Mouse (Mus musculus) right cerebral cortex, postnatal 4 days (tissue): ENCODE results near the gene Zbtb20.

Experiments
- DNase-seq: peaks from one replicate; pipeline ENCODE4 v3.0.0-alpha.2; 2022

Gene Zbtb20

DNA sequence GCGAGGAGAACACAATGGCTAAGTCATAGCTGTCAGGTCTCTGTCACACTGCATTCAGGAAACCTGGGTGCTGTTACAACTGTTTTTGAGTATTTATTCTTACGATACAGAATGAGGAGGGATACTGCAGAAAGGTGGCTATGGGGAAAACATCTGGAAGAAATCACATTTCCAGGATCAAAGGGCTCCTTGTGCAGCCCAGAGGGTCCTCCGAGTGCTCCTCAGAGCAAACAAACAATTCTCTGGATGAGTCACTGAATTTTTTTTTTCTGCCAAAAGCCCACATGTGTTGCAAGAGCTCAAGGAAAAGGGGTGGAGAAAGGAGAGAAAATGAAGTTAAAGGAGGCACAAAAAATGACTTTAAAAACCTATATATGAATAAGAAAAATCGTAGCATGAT is 345.6 kb downstream of the Zbtb20 start:
- no peak for DNase-seq

DNA sequence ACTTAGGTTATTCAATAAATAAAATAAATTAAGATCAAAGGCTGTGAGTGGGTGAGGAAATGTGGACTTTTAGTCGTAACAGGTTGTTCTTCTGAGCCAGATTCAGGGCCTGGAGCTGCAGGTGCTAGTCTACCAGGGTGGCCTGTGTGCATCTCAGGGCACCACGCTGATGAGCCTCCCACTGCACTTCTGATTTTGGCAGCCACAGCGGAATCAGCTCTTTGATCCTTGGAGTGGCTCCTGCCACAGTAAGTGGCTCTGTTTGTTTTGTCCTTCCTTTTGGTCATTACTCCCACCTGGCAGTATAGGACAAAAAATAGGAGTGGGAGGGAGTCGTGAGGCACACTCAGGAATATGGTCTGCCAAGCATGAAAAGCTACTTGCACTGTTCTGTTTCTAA is 354.6 kb downstream of the Zbtb20 start:
- no peak for DNase-seq

DNA sequence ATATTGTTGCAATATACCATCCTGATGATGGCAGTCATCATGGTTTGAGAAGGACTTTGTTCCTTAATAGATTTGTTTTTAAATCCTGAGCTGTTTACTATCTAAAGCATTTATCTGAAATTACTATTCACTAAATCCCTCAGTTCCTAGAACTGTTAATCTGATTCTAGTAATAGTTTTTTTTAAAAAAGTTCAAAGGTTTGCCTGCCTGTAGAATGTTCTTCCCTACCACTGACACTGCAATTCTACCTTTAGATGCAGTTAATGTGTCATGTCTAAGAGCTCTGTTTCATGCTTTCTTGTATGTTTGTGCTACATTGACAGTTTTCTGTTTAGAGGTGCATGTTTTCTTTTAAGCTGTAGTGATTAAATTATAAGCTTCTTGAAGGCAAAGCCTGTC is 358.6 kb downstream of the Zbtb20 start:
- no peak for DNase-seq

DNA sequence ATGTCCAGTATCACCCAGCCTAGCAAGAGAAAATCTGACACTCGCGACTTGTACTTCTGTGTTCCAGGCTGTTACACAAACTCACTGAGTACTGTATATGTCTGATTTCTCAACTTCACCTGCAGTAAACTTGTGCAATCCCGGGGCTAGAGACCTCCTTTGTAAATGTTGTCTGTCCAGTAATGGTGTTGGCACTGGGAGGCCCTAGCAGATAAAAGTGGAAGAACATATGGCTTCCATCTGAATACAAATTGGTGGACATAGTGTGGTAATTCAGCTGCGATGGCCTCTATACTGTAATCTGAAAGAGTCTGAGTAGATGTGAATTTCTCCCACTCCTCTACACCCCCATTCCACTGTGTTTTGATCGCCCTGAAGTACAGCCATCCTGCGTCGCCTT is 359.6 kb downstream of the Zbtb20 start:
- DNase-seq, result no peak

DNA sequence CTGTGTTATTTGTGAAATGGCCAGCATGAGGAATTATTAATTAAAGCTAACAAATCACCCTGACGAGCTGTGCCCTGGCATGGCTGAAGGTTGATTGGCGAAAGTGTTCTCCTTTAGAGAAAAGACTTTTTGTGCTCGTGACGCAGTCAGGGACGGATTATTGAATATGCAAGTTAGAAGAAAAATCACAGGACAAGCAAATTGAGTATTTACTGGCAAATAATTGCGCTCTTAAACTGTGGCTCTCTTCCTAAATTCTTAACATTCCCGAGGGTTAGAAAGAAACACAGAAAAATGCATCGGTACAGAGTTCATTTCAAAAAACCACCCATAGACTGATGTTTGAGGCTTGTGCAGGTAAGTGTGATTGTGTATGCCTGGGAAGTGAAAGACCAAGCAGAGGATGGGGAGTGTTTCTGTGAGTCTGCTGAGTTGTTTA is 360.1 kb downstream of the Zbtb20 start:
- DNase-seq, result no peak

DNA sequence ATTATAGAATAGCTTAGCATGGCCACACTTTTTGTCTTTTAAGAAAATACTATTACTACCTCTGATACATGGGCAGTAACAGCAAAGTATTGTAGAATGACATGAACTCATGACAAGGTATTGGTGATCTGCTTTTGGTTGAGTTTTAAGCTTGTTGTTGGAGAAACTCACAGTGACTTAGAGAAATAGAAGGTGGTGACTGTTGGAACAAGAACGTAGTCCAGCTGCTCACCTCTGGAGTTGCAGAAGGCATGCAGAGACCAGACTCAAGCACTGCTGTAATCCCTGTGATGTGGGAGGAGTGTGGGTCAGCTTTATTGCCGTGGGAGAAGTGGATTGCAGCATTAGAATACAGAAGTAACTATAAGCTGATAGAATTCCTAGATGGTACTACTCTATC is 361.9 kb downstream of the Zbtb20 start:
- DNase-seq, result no peak

DNA sequence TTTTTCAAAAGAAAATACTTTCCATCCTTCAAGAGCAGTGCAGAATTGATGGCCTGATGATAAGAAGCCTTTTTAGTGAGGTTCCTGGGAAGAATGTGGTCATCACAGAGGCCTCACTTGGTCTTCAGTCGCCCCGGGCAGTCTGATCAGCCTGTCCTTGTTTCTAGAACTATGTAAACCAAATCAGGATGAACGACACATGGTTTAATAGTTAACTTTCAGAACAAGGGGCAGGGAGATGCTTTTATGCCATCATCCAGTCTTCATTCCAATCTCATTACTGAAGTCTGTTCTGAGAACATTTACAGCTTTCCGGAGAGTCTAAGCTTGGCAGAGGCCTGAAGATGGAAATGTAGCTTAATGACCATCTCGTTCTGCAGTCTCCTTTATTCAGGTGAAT is 371.3 kb downstream of the Zbtb20 start:
- no peak for DNase-seq

DNA sequence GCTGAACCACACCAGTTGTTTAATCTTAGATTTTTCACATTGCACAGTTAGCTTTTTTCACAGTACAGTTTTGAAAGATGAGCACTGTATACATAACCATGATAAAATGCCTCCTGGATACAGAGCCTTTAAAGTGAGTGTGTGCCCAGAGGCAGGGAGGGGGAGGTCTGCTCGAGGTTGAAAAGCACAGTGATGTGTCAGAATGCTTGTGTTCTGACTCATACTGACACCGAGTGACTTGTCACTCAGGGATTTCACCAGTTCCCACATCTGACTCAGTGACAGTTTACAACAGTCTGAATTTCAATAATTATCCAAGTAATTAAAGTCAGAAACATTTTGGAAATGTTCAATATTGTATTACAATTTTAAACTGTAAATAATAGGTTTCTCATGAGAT is 377.4 kb downstream of the Zbtb20 start:
- DNase-seq, result no peak

DNA sequence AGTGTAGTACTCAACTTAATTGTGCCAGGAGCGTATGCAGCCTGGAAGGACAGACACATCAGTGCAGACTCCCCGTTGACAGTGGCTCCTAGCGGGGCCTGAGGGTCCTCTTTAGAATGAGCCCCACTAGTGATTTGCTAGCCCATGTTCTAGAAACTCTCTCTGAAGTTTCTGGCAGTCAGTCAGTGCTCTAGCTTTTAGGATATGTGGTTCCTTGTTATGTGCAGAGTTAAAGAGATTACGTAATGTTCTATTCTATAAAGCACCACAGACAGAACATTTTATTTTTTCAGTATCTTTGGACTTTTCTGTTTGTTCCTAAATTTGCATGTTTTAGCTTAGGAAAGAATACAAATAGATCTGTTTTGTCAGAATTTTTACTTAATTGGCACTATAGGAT is 378.1 kb downstream of the Zbtb20 start:
- DNase-seq, result no peak

DNA sequence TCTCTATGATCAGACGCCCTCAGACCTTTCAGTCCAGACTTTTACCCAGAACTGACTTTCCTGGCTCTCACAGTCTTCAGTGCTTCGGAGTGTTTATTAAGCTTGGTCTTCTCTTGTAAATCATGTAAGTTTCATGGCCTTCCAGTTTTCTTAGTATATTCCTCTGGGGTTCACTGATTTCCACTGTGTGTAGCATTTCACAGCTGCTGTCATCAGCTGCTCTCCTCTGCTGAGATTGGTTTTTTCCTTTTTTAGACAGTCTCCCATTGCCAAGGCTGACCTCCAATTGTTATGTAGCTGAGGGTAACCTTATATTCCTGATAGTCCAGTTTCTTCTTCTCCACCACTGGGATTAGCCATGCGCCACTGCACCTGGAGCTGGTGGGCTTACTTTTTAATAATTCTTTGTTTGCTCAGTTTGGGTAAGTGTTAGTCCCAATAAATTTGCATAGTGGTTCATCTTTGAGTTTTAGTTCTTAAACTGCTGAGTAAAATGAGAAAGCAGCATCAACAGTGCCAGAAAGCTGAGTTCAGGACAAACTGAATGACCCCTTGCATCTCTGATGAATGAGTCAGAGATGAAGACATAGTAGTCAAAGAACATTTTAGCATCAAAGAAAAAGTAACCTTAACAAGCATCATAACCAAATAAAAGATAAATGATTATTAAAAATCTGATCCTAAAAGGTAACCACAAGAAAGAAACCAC is 380.7 kb downstream of the Zbtb20 start:
- DNase-seq, result no peak

DNA sequence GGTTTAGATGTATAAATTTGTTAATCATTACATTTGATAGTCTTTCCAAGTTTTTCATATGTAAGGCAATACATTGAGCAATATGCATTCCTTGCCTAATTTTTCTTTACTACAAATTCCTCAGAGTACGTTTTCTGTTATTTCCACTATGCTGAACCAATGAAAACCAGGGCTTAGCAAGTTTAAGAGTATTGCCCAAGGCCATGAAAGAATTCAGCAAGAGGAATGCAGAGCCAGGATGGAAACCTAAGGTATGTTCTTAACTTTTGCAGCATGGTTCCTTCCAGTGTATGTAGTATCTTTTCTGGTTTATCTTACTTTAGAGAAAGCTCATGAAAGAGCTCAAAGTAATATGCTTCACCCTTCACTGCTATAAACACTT is 381.2 kb downstream of the Zbtb20 start:
- no peak for DNase-seq

DNA sequence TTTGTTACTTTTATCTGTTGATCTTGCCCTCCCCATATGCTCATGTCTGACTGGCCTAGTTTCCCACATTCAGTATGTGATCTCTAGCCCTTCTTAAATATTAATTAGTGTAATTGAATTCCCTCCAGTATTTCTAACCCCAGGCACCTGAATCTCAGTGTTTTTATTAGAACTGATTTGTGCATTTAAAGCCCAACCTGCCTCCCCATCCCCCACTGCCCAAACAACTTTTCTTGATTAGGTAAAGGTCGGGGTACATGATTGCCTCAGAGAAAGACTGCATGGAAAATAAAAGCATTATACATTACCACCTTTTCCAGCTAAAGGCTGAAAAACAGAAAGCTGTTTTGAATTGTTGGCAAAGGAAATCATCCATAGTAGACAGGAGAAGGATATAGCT is 383.8 kb downstream of the Zbtb20 start:
- DNase-seq, result no peak

DNA sequence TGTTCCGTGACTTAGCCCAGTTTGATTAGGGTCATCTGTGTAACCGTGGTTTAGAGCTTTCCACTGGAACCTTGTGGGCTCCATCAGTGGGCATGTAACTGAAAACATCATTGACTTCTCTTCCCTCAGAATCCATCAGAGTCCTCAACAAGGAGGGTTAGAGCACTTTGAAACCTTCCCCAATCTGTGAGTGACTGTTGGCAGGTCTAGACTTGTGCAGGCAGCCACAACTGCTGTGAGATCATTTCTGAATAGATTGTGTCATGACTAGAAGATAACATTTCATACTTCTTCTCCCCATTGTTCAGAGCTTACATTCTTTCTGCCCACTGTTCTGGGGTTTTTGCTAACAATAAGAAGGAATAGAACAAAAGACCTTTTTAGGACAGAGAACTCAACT is 385.2 kb downstream of the Zbtb20 start:
- DNase-seq, result no peak

DNA sequence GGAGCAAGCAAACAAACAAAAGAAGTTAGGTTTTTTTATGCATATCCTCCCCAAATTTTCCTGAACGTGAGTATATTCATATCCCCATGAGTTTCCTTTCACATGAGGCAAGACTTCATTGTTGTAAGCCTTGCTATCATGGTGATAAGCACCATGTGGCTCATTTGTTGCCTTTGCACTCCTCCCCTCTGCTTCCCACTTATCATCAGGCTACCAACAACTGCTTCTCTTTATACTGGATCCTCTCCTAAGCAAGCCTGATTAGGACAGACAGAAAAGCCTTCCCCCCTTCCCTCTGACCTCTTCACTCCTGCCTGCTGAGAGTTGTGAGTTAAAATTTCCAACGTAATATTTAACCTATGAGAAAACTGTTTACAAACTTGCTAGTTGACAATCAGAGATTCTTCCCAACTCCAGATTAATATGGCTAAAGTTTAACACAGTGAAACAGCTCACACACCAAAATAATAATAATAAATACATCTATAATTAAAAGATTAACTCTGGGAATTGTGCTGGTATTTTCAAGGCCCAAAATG is 398.4 kb downstream of the Zbtb20 start:
- no peak for DNase-seq

DNA sequence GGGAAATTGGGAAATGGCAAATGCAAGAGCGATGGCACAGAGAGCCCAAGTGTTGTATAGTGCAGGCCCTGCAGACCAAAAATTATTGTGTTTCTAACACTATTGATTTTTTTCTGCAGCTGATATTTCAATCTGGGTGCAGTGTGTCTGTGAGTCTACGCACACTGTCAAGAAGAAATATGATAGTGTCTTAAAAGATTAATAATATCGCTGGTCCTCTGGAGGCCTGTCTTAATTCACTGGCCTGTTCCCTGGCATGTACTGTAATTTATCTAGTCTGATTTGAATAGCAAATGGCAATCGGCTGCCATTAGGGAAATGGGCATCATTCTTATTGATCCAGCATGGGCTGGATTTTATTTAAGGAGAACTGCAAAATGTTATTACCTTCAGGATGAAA is 401.1 kb downstream of the Zbtb20 start:
- DNase-seq, result no peak

DNA sequence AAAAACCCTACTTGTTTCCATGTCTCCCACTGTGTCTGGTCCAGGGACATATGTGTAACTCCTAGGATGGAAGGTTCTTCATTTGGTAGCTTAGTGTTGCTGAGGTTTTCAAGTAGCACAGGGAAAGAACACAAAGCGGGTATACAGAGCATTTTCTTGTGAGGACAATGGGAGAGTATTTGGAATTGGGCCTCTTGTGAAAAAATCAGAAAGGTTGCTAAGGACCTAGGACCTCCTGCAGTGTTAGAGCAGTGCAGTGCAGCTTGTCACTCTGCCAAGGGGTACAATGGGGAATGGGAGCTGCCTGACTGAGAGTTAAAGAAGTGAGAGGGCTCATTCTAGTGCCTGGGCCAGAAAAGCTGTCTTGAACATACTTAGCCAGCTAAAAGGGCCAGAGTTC is 410.6 kb downstream of the Zbtb20 start:
- DNase-seq, result peak; percentile 17

DNA sequence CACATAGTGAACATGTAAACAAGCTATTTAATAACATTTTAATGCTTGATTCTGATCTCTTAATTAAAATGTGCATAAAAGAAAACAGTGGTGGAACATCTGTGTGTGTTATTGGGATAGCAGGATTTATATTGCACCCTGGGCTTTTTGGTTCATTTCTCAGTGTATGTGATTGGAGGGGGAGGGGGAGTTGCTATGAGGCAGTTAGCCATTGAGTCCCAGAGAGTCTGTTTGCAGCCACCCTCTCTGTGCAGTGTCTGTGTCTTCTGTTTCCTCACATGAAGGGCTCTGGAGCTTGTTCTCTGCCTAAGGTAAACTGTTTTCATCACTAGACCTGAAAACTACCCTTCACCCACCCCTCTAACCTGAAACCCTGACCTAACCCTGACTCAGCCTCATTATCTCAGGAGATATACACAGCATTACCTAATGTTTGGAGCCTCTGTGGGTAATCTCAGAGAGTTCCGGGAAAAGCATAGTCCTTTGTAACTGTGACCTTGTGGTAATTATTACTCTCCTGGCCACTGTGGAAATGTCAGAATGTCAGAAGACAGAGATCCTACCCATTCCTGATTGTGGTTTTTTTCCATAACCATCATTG is 411.2 kb downstream of the Zbtb20 start:
- DNase-seq, result no peak

DNA sequence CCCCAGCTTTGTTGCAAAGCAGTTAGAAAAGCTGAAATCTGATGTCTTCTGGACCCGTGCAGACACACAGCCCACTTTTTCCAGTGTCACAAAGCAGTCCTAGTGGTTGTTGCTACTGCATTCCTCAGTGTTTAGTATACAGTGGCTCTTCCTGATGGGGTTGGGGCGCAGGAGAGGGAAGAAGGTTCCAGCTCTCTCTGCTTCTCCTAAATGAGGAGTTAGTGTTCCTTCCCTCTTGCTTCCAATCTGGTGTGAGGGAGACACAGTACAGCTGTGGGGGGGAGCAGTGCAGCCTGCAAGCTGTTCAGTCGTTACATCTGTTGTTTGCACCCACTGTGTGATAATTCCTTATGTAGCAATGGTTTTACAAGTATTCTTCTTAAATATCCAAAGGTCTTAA is 415.7 kb downstream of the Zbtb20 start:
- no peak for DNase-seq

DNA sequence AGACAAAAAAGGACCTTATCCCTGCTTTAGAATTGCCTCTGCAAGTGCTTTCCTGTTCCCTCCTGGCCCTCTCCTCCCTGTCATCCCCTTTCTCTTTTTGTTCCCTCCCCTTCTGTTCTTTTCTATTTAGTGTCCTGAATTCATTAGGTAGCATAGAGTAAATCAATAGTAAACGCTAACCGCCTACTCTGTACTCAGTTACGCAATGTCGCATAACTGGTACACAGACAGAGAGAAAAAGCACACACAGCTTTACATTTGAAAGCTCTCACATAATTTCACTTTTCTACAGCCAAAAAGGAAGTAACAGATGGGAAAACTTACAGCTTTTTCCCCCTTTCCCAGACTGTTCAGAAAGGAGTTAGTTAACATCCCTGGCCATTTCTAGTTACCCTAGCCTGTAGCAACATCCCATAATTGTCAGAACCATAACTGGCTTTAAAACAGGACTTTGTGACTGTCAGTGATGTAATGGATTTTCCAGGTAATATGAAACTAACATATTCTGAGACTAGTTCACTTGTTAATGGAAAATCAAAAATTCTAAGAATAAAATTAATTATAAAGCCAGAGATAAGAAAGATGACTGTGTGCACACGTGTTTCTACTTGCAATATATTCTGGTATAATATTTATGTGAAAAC is 422.4 kb downstream of the Zbtb20 start:
- no peak for DNase-seq

DNA sequence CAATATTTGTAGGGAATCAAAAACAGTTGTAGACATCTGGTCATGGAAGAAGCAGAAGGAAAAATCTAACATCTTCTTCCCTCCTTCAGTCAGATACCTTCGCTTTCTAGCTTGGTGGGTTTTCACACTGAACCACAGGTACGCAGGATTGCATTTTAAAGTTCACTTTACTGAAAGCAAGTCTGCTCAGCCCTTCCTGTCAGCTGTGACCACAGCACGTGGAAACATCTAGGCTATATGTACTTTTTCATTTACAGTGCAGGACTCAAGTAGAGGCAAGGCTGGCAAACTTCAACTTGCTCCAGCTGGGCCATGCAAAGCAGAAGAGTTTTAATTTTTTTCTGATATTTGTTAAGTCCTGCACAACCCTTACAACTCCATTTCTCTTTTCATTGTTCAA is 424.7 kb downstream of the Zbtb20 start:
- DNase-seq, result no peak

DNA sequence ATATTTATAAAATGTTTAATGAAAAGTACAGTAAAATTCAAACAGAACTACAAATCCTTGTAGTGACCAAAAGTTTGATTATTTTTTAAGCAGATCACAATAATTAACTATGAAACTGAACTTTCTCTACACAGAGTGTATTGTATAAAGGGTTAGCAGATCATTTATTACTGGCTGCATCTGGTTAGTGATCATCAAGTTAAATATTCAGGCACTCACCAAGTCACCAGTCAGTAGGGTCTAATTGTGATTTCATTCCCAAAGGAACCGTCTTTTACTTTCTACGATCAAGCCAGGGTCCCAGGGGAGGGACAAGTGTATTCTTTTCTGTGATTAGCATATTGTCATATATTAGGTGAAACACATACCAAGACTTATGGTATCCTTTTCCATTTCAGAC is 426.5 kb downstream of the Zbtb20 start:
- no peak for DNase-seq

DNA sequence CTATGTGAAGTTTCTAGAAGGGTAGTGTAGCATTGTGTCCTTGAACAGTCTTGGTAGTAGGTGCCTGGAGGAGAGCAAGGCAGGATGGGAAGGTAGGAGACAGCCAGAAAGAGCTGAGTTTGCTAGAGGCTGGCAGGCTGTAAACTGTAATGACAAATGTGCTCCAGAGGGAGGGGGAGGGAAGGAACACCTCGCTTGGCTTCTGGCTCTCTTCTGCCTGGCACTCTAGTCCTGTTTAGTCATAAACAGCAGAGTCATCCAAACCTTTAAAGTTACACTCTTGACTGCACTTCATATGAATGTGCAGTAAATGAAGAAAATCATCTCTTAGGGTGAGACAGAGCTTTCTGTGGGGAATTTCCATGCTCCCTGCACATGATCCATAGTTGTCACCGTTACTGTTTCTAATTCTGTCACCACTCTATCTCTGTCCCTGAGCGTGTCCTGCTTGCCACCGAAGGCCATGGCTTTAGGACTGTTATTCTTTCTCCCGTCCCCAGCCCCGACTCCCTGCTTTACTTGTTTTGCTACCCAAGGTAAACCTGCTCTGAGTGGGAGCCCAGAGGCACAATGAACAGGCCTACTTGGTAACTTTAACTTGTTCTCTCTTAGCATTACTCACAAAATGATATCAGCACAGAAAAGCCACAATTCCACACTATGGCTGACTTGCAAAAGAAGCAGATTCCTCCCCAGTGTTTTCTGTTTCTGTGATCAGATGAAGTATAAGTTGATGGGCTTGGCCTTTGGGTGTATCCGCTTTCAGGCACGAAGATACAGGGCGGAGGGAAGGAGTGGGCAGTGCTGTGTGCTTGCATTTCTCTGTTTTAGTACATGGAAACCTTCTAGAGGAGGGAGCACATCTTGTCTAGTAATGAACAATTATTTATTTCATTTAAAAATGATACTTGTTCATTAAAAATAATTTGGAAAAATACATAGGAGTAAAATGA is 427.8 kb downstream of the Zbtb20 start:
- no peak for DNase-seq

DNA sequence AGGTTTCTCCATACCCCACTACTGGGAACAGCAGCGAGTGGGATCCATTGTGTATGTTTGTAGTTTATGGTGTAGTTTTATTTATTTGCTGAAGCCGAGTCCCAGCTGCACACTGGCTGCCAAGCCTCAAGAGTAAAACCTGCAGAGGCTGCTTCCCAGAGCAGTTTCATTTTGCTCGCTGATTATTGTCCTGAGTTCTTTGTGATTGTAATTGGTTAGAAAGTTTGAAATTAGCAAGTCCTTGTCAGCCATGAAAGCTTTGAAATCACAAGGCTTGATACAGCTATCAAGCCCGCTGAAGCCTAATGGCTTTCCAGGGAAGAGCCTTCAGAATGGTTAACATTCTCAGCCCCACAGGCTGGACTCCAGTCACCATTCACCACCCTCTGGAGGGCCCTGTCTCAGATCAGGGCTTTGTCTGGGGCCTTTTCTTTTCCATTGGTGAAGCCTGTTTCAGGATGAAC is 434.3 kb downstream of the Zbtb20 start:
- DNase-seq, result no peak
